Mouse (Mus musculus) E14TG2a.4 (cell line): ENCODE data around the gene Uqcc1.

ENCODE experiments used
- CTCF ChIP-seq: conservative IDR thresholded peaks from 2 replicates; pipeline ENCODE4 v1.5.1; 2014; ENCODE audit warnings: low read length
- NANOG ChIP-seq: IDR thresholded peaks from 2 replicates; pipeline ENCODE4 v1.6.1; 2014; ENCODE audit warnings: borderline replicate concordance, low read length, mixed read lengths

DNA sequence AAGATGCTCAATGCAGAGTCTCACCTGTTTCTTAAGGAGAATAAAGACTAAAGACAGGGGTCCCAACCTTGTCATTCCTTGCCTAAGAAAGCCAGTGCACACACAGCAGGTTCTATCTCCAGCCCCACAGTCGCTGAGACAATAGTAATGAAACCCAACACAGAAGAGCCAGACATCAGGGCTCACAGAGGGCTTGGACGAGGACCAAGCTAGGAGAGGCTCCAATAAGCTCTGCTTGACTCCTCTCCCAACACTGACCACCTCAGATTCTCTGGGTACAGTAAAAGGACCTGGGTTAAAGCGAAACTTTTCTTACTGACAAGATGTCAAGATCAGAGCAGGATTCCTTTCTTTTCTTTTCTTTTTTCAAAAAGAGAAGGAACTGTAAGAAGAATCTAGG is 131.5 kb downstream of the Uqcc1 start:
- TF ChIP-seq CTCF, result no peak
- no peak for TF ChIP-seq NANOG
